Mouse (Mus musculus): ENCODE data around the gene Pcolce.

GRCm38 (mm10) chr5:137645652-137646091 is 32.1 kb upstream of the Pcolce start, which contains the start of gene Irs3:
- TF ChIP-seq CTCF (conservative IDR thresholded peaks at IDR 0.05; ENCODE audit: low read length) = no peak
- no peak for TF ChIP-seq POU5F1 (IDR thresholded peaks at IDR 0.05; ENCODE audit: borderline replicate concordance, low read length)
